Mouse (Mus musculus) neural tube, embryonic 12.5 days (tissue): ENCODE results near the gene Slit3. TPM values are rescaled to one million over a fixed set of nuclear protein-coding genes. Genes with fewer than 3 reads are reported as not detected.

ENCODE experiments used
- ATAC-seq: fragments of 200-750 bp; cut with Nextera tagmentation; 2 replicates; pipeline ENCODE4 v1.8.0; 2017; ENCODE audit warnings: low read depth, mild to moderate bottlenecking, moderate TSS enrichment, moderate library complexity; ENCODE audit not compliant: low FRiP score
- H3K27ac ChIP-seq: fragments of 300-500 bp; sonication (generic); 2 replicates; pipeline ENCODE4 v1.5.1; 2016
- H3K27me3 ChIP-seq: fragments of 300-500 bp; sonication (generic); replicated peaks from 2 replicates; pipeline ENCODE4 v1.6.1; 2016; ENCODE audit warnings: mild to moderate bottlenecking
- H3K36me3 ChIP-seq: fragments of 300-500 bp; sonication (generic); 2 replicates; pipeline ENCODE4 v1.6.1; 2016; ENCODE audit warnings: mild to moderate bottlenecking
- H3K4me1 ChIP-seq: fragments of 300-500 bp; sonication (generic); 2 replicates; pipeline ENCODE4 v1.6.1; 2016
- H3K4me2 ChIP-seq: fragments of 300-500 bp; sonication (generic); replicated peaks from 2 replicates; pipeline ENCODE4 v1.6.1; 2016; ENCODE audit warnings: mild to moderate bottlenecking
- H3K4me3 ChIP-seq: fragments of 300-500 bp; sonication (generic); 2 replicates; pipeline ENCODE4 v1.5.1; 2016
- H3K9ac ChIP-seq: fragments of 300-500 bp; sonication (generic); 2 replicates; pipeline ENCODE4 v1.6.1; 2016; ENCODE audit warnings: mild to moderate bottlenecking
- H3K9me3 ChIP-seq: fragments of 300-500 bp; sonication (generic); 2 replicates; pipeline ENCODE4 v1.6.1; 2016; ENCODE audit warnings: mild to moderate bottlenecking
- WGBS: fragments of 180-500 bp; shearing (Covaris S2); methylation state at CpG from one replicate; pipeline ENCODE4 v1.1.7; 2016; 5-methylcytosine and 5-hydroxymethylcytosine counted together
- polyA plus RNA-seq: library from polyadenylated mRNA; unstranded; fragments of >200 nt; fragmentation: Nextera tagmentation; extraction: Ambion mirVana; gene quantifications from 2 replicates; pipeline ENCODE4 v1.2.1, GENCODE M21; 2016

The Slit3 gene
- polyA plus RNA-seq, 1 experiment from 2014 or later = 65.0 TPM

DNA sequence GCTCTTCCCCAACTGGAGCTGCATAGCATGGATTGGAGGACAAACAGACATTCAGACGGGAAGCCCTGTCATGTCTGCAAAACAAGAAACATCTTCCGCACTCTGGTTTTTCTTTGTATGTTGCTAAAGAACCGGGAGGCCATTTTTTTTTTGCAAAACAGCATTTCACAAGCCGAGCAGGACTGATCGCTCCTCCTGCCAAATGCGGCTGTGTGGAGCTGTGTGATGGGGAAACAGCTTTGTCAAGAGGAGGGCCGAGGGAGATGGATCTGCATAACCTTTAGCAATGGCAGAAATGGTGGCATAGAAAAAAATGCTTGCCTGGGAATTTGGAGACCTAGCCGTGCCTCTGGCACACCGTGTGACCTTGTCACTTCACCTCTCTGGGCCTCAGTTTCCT is 15.6 kb downstream of the Slit3 start:
- H3K9me3 ChIP-seq = no peaks in the 10 kb centered on the region
- no peak overlapping the region for H3K4me3 ChIP-seq
- WGBS = 93% methylated on average over 9 of the region's 9 CpGs
- H3K36me3 ChIP-seq = no peaks in the 10 kb centered on the region
- no peaks in the 10 kb centered on the region for H3K27me3 ChIP-seq
- no peak overlapping the region for H3K4me2 ChIP-seq
- H3K27ac ChIP-seq = no peak overlapping the region
- no peak for ATAC-seq
- H3K9ac ChIP-seq = no peak overlapping the region
- H3K4me1 ChIP-seq = no peaks in the 10 kb centered on the region

DNA sequence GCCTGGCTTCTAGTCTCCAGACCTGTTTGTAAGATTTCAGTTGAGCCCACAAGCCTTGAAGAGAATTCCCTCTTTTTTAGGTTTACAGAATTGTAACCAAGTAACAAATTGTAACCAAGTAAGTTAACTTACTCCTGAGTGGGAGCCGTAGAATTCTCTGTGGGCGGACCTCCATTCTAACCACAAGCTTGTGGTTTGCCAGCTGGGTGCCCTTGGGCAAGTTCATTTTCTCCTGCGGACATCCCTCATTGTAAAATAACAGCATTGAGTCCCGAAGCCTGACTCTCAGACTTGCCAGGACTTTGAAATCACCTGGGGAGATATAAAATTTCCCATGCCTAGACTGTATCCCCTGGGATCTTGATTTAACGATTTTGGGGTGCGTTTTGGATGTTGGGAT is 19.1 kb downstream of the Slit3 start:
- no peaks in the 10 kb centered on the region for H3K9me3 ChIP-seq
- no peak overlapping the region for H3K4me3 ChIP-seq
- 88% methylated on average over 6 of the region's 6 CpGs for WGBS
- ATAC-seq = no peak
- no peak overlapping the region for H3K9ac ChIP-seq
- no peak overlapping the region for H3K4me2 ChIP-seq
- no peak overlapping the region for H3K27ac ChIP-seq
- 0 out of 2 replicates have a peak, but pooled peaks cover 5% of the 10 kb centered on the region for H3K4me1 ChIP-seq
- 0 out of 2 replicates have a peak, but pooled peaks cover 3% of the 10 kb centered on the region for H3K27me3 ChIP-seq
- no peaks in the 10 kb centered on the region for H3K36me3 ChIP-seq

DNA sequence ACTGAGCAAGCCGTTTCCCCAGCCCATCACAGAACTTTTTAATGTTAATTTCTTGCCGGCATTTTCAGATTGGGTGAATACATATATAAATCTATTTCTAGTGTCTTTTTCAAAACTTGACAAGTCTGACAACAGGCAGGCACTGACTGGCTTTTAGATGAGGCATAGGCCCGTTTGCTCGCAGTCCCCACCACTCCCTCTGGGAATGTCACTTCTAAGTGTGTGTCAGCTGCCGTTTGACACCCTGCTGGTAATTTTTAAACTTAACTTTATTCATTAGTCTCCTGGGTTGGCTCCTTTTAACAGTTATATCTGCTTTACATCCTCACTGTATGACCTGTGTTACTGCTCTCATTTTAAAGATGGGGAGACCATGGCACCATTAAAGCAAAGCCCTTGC is 21.2 kb downstream of the Slit3 start:
- Histone ChIP-seq H3K27me3 (0 out of 2 replicates have a peak, but pooled peaks cover 3% of the 10 kb centered on the region), H3K36me3 (no peaks in the 10 kb centered on the region), H3K27ac (no peak overlapping the region), H3K4me3 (no peak overlapping the region), H3K9ac (no peak overlapping the region), H3K4me1 (0 out of 2 replicates have a peak, but pooled peaks cover 5% of the 10 kb centered on the region), H3K4me2 (no peak overlapping the region), H3K9me3 (no peaks in the 10 kb centered on the region)
- WGBS = 69% methylated on average over 5 of the region's 5 CpGs
- no peak for ATAC-seq

DNA sequence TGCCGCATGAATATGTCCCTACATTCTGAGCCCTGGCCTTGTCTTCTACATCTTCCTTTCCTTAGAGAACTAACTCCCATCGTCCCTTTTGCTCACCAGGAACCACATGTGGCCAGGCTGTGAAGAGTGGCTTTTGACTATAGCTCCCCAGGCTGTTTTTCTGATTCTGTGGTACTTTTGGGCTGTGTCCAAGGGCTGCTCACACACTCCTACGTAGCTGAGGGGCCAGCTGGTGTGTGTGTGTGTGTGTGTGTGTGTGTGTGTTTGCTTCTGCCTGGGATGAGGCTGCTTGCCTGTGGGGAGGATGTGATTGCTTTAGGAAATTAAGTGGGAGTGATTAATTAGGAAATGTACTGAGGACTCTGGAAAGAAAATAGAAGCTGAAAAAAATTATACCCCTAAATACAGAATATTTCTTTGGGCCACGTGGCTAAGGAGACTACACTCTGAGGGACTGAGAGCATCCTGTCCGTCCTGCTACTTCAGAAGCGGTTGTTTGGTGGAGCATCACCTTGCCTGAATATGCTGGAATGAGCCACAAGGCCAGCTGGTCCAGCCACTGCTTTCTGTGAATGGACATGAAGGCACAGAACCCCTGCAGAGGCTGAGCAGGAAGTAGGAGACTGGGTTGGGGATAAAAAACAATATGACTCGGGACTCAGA is 21.8 kb downstream of the Slit3 start:
- 67% methylated on average over 7 of the region's 7 CpGs for WGBS

DNA sequence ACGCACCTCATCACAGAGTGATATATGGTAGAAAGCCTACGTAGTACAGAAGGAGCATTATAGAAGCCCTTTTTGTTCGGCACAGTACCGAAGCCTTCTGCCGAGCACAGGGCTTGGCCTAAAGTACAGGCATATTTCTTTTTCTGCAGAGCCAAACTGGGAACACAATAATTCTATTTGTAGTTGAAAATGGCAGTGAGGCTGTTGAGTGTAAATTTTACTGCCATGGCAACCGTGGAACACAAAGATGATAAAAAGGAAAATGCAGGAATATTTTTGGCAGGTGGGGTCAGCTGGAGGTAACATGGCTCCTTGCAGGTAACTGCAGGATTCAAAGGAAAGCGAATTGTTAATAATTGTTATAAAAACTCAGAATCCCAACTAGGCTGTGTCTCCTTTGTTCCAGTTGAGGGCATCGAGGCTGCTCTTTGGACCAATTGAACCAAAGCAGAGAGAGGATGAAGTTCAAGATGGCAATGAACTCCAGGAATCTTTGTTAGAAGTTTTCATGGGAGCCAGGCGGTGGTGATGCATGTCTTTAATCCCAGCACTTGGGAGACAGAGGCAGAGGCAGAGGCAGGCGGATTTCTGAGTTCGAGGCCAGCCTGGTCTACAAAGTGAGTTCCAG is 26.9 kb downstream of the Slit3 start:
- Histone ChIP-seq H3K4me3 (no peak overlapping the region), H3K27ac (no peak overlapping the region), H3K9ac (no peak overlapping the region), H3K36me3 (no peaks in the 10 kb centered on the region), H3K4me2 (no peak overlapping the region), H3K9me3 (no peaks in the 10 kb centered on the region), H3K27me3 (peaks cover 16% of the 10 kb centered on the region), H3K4me1 (peaks cover 12% of the 10 kb centered on the region)
- no peak for ATAC-seq
- WGBS = 85% methylated on average over 11 of the region's 11 CpGs

More for the DNA sequence above, 21.8 kb downstream of the Slit3 start:
- no peak overlapping the region for H3K4me3 ChIP-seq
- H3K4me2 ChIP-seq = no peak overlapping the region
- no peak overlapping the region for H3K27ac ChIP-seq
- no peak overlapping the region for H3K9ac ChIP-seq
- H3K9me3 ChIP-seq = no peaks in the 10 kb centered on the region
- 0 out of 2 replicates have a peak, but pooled peaks cover 5% of the 10 kb centered on the region for H3K4me1 ChIP-seq
- 0 out of 2 replicates have a peak, but pooled peaks cover 3% of the 10 kb centered on the region for H3K27me3 ChIP-seq
- no peaks in the 10 kb centered on the region for H3K36me3 ChIP-seq
- 0 out of 2 replicates have a peak, but pooled peaks have one; percentile 37 for ATAC-seq

DNA sequence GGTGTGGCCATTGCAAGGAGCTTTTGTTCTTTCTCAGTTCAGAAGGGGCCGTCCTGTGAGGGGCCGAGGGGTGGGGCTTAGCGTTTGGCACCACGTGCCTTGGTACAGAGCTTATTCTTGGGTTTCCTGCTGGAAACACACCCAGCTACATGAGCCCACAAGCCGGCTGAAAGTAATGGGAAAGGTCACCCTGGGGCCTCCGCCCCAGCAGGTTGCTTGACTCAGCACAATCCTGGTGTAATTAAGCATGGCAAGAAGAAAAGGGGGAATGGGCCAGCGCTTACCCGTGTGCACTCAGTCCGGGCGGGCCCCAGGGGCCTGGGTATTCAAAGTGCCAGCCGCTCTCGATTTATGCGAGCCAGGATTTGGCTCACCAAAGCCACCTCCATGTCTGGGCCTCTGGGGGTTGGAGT is 30.5 kb downstream of the Slit3 start:
- no peaks in the 10 kb centered on the region for H3K9me3 ChIP-seq
- H3K9ac ChIP-seq = no peak overlapping the region
- no peak overlapping the region for H3K27ac ChIP-seq
- no peaks in the 10 kb centered on the region for H3K36me3 ChIP-seq
- ATAC-seq = peak; percentile 96
- peaks cover 12% of the 10 kb centered on the region for H3K4me1 ChIP-seq
- peak overlapping the region; percentile 40 for H3K4me2 ChIP-seq
- WGBS = 6% methylated on average over 13 of the region's 13 CpGs
- H3K4me3 ChIP-seq = no peak overlapping the region
- peaks cover 27% of the 10 kb centered on the region for H3K27me3 ChIP-seq

DNA sequence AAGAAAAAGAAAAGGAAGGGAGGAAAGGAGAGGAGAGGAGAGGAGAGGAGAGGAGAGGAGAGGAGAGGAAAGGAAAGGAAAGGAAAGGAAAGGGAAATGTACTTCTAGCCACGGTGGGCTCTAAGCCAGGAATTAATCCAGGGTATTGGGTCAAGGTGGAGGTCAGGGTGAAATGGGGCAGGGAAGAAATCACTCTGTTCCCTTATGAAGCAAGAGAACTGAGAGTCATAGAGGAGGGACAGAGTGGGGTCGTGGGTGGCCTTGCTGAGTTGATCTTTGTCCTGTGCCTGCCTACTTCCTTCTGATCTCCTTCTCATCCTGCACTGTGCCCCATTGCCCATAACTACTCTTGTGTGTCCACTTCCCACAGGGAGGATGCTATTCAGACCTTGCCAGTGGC is 31.9 kb downstream of the Slit3 start:
- Histone ChIP-seq H3K27me3 (peaks cover 33% of the 10 kb centered on the region), H3K36me3 (no peaks in the 10 kb centered on the region), H3K9me3 (no peaks in the 10 kb centered on the region), H3K4me3 (no peak overlapping the region), H3K4me2 (no peak overlapping the region), H3K9ac (no peak overlapping the region), H3K27ac (no peak overlapping the region), H3K4me1 (peaks cover 12% of the 10 kb centered on the region)
- WGBS = 73% methylated on average over 2 of the region's 2 CpGs
- ATAC-seq = no peak

DNA sequence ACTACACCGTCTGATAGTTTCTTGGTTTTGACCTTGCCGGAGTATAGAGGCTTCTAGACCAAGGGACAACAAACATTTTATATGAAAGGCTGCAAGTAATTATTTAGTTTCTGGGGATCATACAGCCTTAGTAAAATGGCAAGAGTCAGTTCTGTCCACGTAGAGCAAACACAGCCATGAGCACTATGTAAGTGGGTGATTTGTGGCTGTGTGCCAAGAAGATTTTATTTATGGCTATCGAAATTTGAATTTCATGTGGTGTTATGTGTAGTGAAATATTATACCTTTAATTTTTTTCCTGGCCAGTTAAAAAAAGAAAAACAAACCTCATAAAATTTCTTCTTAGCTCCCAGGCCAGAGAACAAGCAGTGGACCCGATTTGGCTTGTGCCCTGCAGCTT is 33.4 kb downstream of the Slit3 start:
- WGBS = 84% methylated on average over 5 of the region's 5 CpGs
- Histone ChIP-seq H3K9me3 (no peaks in the 10 kb centered on the region), H3K4me1 (peaks cover 12% of the 10 kb centered on the region), H3K27ac (no peak overlapping the region), H3K27me3 (peaks cover 31% of the 10 kb centered on the region), H3K4me3 (no peak overlapping the region), H3K4me2 (no peak overlapping the region), H3K36me3 (no peaks in the 10 kb centered on the region), H3K9ac (no peak overlapping the region)
- ATAC-seq = no peak

DNA sequence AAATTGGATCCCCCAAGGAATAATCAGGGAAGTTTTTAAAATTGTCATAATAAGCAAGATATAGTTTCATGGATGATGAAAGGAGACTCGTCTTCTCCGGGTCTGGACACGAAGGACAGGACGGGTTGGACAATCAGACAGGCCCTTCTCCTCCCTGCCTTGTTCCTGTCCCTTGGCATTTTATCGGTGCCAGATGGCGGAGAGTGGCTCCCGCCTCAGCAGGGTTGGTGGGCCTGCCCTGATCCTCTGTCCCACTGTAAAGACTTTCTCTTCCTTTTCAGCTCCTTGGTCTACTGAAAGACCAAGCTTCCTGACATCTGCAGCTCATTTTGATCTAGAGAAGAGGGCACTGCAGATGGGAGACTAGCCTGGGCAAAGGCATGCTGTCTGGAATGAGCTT is 34.3 kb downstream of the Slit3 start:
- no peaks in the 10 kb centered on the region for H3K36me3 ChIP-seq
- peaks cover 12% of the 10 kb centered on the region for H3K4me1 ChIP-seq
- H3K27ac ChIP-seq = no peak overlapping the region
- H3K4me3 ChIP-seq = no peak overlapping the region
- 89% methylated on average over 7 of the region's 7 CpGs for WGBS
- no peaks in the 10 kb centered on the region for H3K9me3 ChIP-seq
- H3K27me3 ChIP-seq = peaks cover 28% of the 10 kb centered on the region
- no peak for ATAC-seq
- no peak overlapping the region for H3K4me2 ChIP-seq
- H3K9ac ChIP-seq = no peak overlapping the region

DNA sequence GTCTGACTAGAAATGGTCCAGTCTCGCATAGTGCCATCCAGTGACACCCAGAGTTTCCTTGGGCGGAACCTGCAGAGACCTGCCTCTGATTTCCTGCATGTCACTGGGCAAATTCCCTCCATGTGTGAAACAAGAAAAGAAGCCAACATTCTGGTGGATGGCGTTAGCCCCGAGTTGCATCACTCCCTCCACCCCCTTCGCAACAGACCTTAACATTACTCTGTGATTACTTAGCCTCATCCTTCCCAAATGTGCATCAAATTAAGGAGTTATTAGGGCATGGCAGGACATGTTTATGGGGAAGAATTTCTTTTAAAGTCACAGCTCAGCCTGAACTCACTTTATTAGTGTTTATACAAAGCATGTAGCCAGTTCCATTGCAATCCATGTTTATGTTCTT is 35.7 kb downstream of the Slit3 start:
- no peak overlapping the region for H3K4me2 ChIP-seq
- no peak overlapping the region for H3K9ac ChIP-seq
- H3K27me3 ChIP-seq = peaks cover 27% of the 10 kb centered on the region
- no peaks in the 10 kb centered on the region for H3K9me3 ChIP-seq
- 84% methylated on average over 5 of the region's 5 CpGs for WGBS
- peaks cover 5% of the 10 kb centered on the region for H3K4me1 ChIP-seq
- H3K27ac ChIP-seq = no peak overlapping the region
- ATAC-seq = no peak
- no peaks in the 10 kb centered on the region for H3K36me3 ChIP-seq
- H3K4me3 ChIP-seq = no peak overlapping the region

DNA sequence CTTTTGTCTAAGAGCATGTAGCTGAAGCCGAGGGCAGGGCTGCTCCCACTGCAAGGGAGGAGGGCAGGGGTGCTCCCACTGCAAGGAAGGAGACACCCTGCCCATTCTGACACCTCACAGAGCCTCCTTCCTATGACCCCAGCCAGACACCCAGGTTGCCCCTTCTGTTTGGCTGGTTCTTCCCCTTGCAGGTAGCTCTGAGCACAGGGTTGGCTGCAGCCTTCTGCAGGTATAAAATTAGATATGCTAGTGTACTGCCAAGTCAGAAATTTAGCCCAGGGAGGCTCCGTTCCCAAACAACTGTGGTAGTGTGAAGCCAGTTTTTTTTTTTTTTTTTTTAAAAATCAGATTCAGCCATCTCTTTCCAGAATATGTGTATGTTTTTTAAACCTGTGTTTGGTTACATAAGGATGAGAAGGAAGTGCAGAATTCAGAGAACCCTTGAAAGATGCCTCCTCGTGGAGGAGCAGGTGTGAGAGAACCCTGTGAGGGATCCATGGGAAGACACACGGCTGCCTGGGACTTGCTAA is 39.7 kb downstream of the Slit3 start:
- peaks cover 7% of the 10 kb centered on the region; the same call in 1 of the 2 replicates for H3K27me3 ChIP-seq
- H3K27ac ChIP-seq = no peak overlapping the region
- no peak for ATAC-seq
- H3K4me2 ChIP-seq = no peak overlapping the region
- H3K36me3 ChIP-seq = no peaks in the 10 kb centered on the region
- WGBS = 82% methylated on average over 4 of the region's 4 CpGs
- no peaks in the 10 kb centered on the region for H3K4me1 ChIP-seq
- no peak overlapping the region for H3K9ac ChIP-seq
- no peaks in the 10 kb centered on the region for H3K9me3 ChIP-seq
- H3K4me3 ChIP-seq = no peak overlapping the region

DNA sequence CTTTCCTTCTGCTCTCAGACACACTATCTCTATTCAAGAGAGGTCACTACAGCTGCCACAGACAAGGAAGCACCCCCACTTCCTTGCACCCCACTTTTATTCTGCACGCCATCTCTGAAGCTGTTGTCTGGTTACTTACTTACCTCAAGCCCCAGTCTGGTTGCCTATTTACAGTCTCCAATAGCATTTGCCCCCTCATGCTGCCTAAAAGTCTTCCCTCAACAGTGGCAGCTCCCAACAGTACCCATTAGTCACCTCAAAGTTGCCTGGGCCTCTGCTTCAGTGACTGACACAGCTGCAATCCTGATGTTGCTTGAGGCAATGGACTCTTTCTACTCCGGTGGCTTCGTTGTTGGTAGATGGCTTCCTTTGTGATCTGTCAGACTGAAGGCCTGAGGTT is 42.4 kb downstream of the Slit3 start:
- H3K27ac ChIP-seq = no peak overlapping the region
- H3K36me3 ChIP-seq = no peaks in the 10 kb centered on the region
- no peaks in the 10 kb centered on the region for H3K27me3 ChIP-seq
- H3K9ac ChIP-seq = no peak overlapping the region
- WGBS = 89% methylated on average over 3 of the region's 3 CpGs
- no peak overlapping the region for H3K4me3 ChIP-seq
- no peak for ATAC-seq
- H3K4me2 ChIP-seq = no peak overlapping the region
- H3K9me3 ChIP-seq = no peaks in the 10 kb centered on the region
- no peaks in the 10 kb centered on the region for H3K4me1 ChIP-seq
